ENCODE assay signal across 8 mouse cellular contexts in genomic region chr5:77469236-77469766, GRCm38 (mm10).
"Had no signal": no experiment of that assay in that cellular context is flagged by ENCODE, and none has a peak within 500 bp of the region (broad histone marks: within the 10 kb centered on the region; RNA-seq: fewer than 3 reads in every experiment).

No protein-coding gene starts in this region.

- H3K4me3 ChIP-seq: intestine, embryonic 15.5 days; limb, embryonic 15.5 days; liver, embryonic 12.5 days; lung, embryonic 15.5 days; midbrain, embryonic 13.5 days had no signal

- H3K9me3 ChIP-seq: intestine, embryonic 15.5 days; limb, embryonic 15.5 days; liver, embryonic 12.5 days; lung, embryonic 15.5 days; midbrain, embryonic 13.5 days had no signal

- H3K4me2 ChIP-seq: hindbrain, embryonic 14.5 days; intestine, embryonic 15.5 days; limb, embryonic 15.5 days; liver, embryonic 12.5 days; lung, embryonic 15.5 days; midbrain, embryonic 13.5 days had no signal

- H3K27me3 ChIP-seq: intestine, embryonic 15.5 days; limb, embryonic 15.5 days; liver, embryonic 12.5 days; lung, embryonic 15.5 days; midbrain, embryonic 13.5 days had no signal

- DNase-seq: right cerebral cortex, adult 18-20 months; right cerebral cortex, postnatal 25 days had no signal

- H3K27ac ChIP-seq: hindbrain, embryonic 14.5 days; intestine, embryonic 15.5 days; limb, embryonic 15.5 days; liver, embryonic 12.5 days; lung, embryonic 15.5 days; midbrain, embryonic 13.5 days had no signal

- ATAC-seq: intestine, embryonic 15.5 days; liver, embryonic 12.5 days; midbrain, embryonic 13.5 days had no signal

- H3K36me3 ChIP-seq: intestine, embryonic 15.5 days; limb, embryonic 15.5 days; liver, embryonic 12.5 days; lung, embryonic 15.5 days; midbrain, embryonic 13.5 days had no signal

- H3K9ac ChIP-seq: hindbrain, embryonic 14.5 days; intestine, embryonic 15.5 days; limb, embryonic 15.5 days; liver, embryonic 12.5 days; lung, embryonic 15.5 days; midbrain, embryonic 13.5 days had no signal

- H3K4me1 ChIP-seq: intestine, embryonic 15.5 days; liver, embryonic 12.5 days; lung, embryonic 15.5 days; midbrain, embryonic 13.5 days had no signal
